Mouse (Mus musculus): ENCODE data around the gene BC017158. TPM values are rescaled to one million over a fixed set of nuclear protein-coding genes. Genes with fewer than 3 reads are reported as not detected.

The BC017158 gene
- polyA plus RNA-seq, 1 experiment from 2014 or later, result 33.6 TPM

DNA sequence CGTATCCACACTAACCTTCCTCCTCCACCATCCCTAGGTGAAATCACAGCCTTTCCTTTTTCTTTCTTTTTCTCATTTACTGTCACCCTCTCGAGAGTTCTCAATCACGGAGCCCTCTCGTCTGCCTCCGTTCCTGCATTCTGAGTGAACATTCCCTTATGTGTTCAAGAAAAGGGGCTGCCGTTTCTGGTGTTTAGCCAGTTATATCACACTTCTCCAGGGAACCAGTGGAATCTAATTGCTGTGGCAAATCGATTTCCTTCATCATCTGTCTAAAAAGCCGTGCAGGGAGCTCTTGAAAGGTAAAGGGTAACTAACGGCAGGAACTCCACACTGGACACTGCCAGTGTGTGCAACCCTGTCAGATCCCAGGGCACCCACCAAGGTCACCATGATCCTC is 33.0 kb upstream of the BC017158 start:
- Histone ChIP-seq H3K36me3 (ENCODE audit: control insufficient read depth, insufficient read depth, low read length) (no peaks in the 10 kb centered on the region), H3K4me1 (ENCODE audit: control insufficient read depth, insufficient read depth, low read length) (no peaks in the 10 kb centered on the region), H3K27ac (ENCODE audit: low read length) (no peak overlapping the region), H3K9ac (ENCODE audit: low read length) (no peak overlapping the region), H3K4me2 (ENCODE audit: low read depth, low read length) (no peak overlapping the region), H3K4me3 (replicated peaks; ENCODE audit: low read length) (no peak overlapping the region), H3K27me3 (ENCODE audit: control insufficient read depth, insufficient read depth, low read length) (no peaks in the 10 kb centered on the region), H3K9me3 (replicated peaks; ENCODE audit: control insufficient read depth, low read length) (no peaks in the 10 kb centered on the region)
- 62% methylated on average over 9 of the region's 9 CpGs for WGBS
- no peak for ATAC-seq (ENCODE audit: insufficient read depth, low FRiP score)

GRCm38 (mm10) chr7:128324977-128325376 is 27.0 kb upstream of the BC017158 start:
- no peak overlapping the region for H3K4me3 ChIP-seq (replicated peaks; ENCODE audit: low read length)
- H3K27me3 ChIP-seq (ENCODE audit: control insufficient read depth, insufficient read depth, low read length), result no peaks in the 10 kb centered on the region
- ATAC-seq (ENCODE audit: insufficient read depth, low FRiP score), result no peak
- H3K4me1 ChIP-seq (ENCODE audit: control insufficient read depth, insufficient read depth, low read length), result peaks cover 11% of the 10 kb centered on the region
- no peak overlapping the region for H3K4me2 ChIP-seq (ENCODE audit: low read depth, low read length)
- no peaks in the 10 kb centered on the region for H3K36me3 ChIP-seq (ENCODE audit: control insufficient read depth, insufficient read depth, low read length)
- H3K9ac ChIP-seq (ENCODE audit: low read length), result no peak overlapping the region
- no peak overlapping the region for H3K27ac ChIP-seq (ENCODE audit: low read length)
- H3K9me3 ChIP-seq (replicated peaks; ENCODE audit: control insufficient read depth, low read length), result no peaks in the 10 kb centered on the region
- WGBS, result 73% methylated on average over 1 of the region's 1 CpGs

GRCm38 (mm10) chr7:128321260-128321659 is 23.3 kb upstream of the BC017158 start:
- no peak overlapping the region for H3K9ac ChIP-seq (ENCODE audit: low read length)
- H3K36me3 ChIP-seq (ENCODE audit: control insufficient read depth, insufficient read depth, low read length), result no peaks in the 10 kb centered on the region
- H3K9me3 ChIP-seq (replicated peaks; ENCODE audit: control insufficient read depth, low read length), result no peaks in the 10 kb centered on the region
- H3K4me1 ChIP-seq (ENCODE audit: control insufficient read depth, insufficient read depth, low read length), result peaks cover 19% of the 10 kb centered on the region
- peak; percentile 86 for ATAC-seq (ENCODE audit: insufficient read depth, low FRiP score)
- 49% methylated on average over 7 of the region's 7 CpGs for WGBS
- no peak overlapping the region for H3K4me3 ChIP-seq (replicated peaks; ENCODE audit: low read length)
- no peaks in the 10 kb centered on the region for H3K27me3 ChIP-seq (ENCODE audit: control insufficient read depth, insufficient read depth, low read length)
- peak overlapping the region; percentile 79 for H3K27ac ChIP-seq (ENCODE audit: low read length)
- no peak overlapping the region for H3K4me2 ChIP-seq (ENCODE audit: low read depth, low read length)

GRCm38 (mm10) chr7:128320219-128320816 is 22.3 kb upstream of the BC017158 start:
- Histone ChIP-seq H3K4me3 (replicated peaks; ENCODE audit: low read length) (no peak overlapping the region), H3K27ac (ENCODE audit: low read length) (peak overlapping the region; percentile 79), H3K36me3 (ENCODE audit: control insufficient read depth, insufficient read depth, low read length) (no peaks in the 10 kb centered on the region), H3K4me2 (ENCODE audit: low read depth, low read length) (no peak overlapping the region), H3K27me3 (ENCODE audit: control insufficient read depth, insufficient read depth, low read length) (no peaks in the 10 kb centered on the region), H3K9me3 (replicated peaks; ENCODE audit: control insufficient read depth, low read length) (no peaks in the 10 kb centered on the region), H3K4me1 (ENCODE audit: control insufficient read depth, insufficient read depth, low read length) (peaks cover 19% of the 10 kb centered on the region), H3K9ac (ENCODE audit: low read length) (0 out of 2 replicates have a peak overlapping the region, but pooled peaks have one; percentile 7)
- no peak for ATAC-seq (ENCODE audit: insufficient read depth, low FRiP score)
- 65% methylated on average over 2 of the region's 2 CpGs for WGBS

DNA sequence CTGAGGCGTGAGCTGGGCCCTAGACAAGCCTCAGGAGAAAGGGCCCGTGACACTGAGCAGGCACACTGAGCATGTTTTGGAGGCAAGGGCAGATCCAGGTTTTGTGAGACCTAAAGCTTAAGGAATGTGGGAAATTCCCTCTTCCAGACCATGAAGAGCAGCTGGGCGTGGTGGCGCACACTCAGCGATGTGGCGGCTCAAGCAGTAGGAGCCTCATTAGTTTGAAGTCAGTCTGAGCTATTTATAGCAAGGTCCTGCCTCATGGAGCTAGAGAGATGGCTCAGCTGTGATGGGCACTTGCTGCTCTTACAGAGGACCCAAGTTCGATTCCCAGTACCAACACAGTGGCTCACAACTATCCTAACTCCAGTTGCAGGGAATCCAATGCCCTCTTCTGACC is 21.2 kb upstream of the BC017158 start:
- H3K36me3 ChIP-seq (ENCODE audit: control insufficient read depth, insufficient read depth, low read length), result no peaks in the 10 kb centered on the region
- WGBS, result 68% methylated on average over 7 of the region's 7 CpGs
- H3K9ac ChIP-seq (ENCODE audit: low read length), result no peak overlapping the region
- H3K27me3 ChIP-seq (ENCODE audit: control insufficient read depth, insufficient read depth, low read length), result no peaks in the 10 kb centered on the region
- no peaks in the 10 kb centered on the region for H3K9me3 ChIP-seq (replicated peaks; ENCODE audit: control insufficient read depth, low read length)
- H3K4me2 ChIP-seq (ENCODE audit: low read depth, low read length), result no peak overlapping the region
- H3K4me1 ChIP-seq (ENCODE audit: control insufficient read depth, insufficient read depth, low read length), result peaks cover 19% of the 10 kb centered on the region
- no peak overlapping the region for H3K27ac ChIP-seq (ENCODE audit: low read length)
- no peak overlapping the region for H3K4me3 ChIP-seq (replicated peaks; ENCODE audit: low read length)
- ATAC-seq (ENCODE audit: insufficient read depth, low FRiP score), result no peak

DNA sequence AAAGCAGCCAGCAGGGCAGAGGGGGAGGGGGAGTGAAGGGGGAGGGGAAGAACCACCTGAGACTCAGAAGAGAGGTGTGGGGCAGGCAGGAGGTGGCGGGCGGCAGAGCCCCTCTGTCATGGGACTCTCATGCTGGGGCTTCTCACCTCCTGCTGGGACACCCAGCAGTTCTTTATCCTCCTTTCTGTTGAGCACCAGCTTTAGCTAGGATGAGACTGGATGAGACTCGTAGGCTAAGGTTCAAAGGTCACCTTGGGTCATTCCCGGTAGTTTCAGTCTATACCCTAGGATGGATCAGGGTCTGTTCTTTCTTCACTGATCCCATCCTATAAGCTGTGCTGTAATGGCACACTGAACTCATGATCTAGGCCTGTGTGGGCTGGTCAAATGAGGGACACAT is 19.0 kb upstream of the BC017158 start:
- no peak overlapping the region for H3K4me2 ChIP-seq (ENCODE audit: low read depth, low read length)
- no peak overlapping the region for H3K9ac ChIP-seq (ENCODE audit: low read length)
- peaks cover 19% of the 10 kb centered on the region for H3K4me1 ChIP-seq (ENCODE audit: control insufficient read depth, insufficient read depth, low read length)
- H3K27ac ChIP-seq (ENCODE audit: low read length), result no peak overlapping the region
- H3K36me3 ChIP-seq (ENCODE audit: control insufficient read depth, insufficient read depth, low read length), result no peaks in the 10 kb centered on the region
- 60% methylated on average over 4 of the region's 4 CpGs for WGBS
- H3K9me3 ChIP-seq (replicated peaks; ENCODE audit: control insufficient read depth, low read length), result no peaks in the 10 kb centered on the region
- no peaks in the 10 kb centered on the region for H3K27me3 ChIP-seq (ENCODE audit: control insufficient read depth, insufficient read depth, low read length)
- no peak overlapping the region for H3K4me3 ChIP-seq (replicated peaks; ENCODE audit: low read length)
- no peak for ATAC-seq (ENCODE audit: insufficient read depth, low FRiP score)

DNA sequence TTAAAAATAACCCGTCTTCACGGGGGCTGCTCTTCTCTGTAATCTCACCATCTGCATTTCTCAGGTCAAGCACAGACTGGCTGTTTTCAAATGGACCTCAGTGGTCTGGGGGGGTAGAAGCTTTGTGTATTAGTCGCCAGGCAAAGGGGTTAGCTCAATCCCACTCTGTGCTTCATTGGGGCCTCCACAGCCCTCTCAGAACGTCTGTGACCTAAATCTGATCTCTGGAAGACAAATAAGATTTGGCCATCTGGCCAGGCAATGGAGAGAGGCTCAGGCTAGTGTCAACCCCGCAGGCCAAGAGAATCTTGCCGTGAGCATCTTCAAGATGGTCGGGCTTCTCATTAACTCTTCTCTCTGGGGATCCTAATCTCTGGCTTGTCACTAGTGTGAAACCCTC is 16.5 kb upstream of the BC017158 start:
- Histone ChIP-seq H3K27ac (ENCODE audit: low read length) (no peak overlapping the region), H3K4me2 (ENCODE audit: low read depth, low read length) (no peak overlapping the region), H3K4me1 (ENCODE audit: control insufficient read depth, insufficient read depth, low read length) (peaks cover 10% of the 10 kb centered on the region), H3K9me3 (replicated peaks; ENCODE audit: control insufficient read depth, low read length) (no peaks in the 10 kb centered on the region), H3K36me3 (ENCODE audit: control insufficient read depth, insufficient read depth, low read length) (no peaks in the 10 kb centered on the region), H3K27me3 (ENCODE audit: control insufficient read depth, insufficient read depth, low read length) (no peaks in the 10 kb centered on the region), H3K4me3 (replicated peaks; ENCODE audit: low read length) (no peak overlapping the region), H3K9ac (ENCODE audit: low read length) (no peak overlapping the region)
- 61% methylated on average over 7 of the region's 7 CpGs for WGBS
- ATAC-seq (ENCODE audit: insufficient read depth, low FRiP score), result no peak

DNA sequence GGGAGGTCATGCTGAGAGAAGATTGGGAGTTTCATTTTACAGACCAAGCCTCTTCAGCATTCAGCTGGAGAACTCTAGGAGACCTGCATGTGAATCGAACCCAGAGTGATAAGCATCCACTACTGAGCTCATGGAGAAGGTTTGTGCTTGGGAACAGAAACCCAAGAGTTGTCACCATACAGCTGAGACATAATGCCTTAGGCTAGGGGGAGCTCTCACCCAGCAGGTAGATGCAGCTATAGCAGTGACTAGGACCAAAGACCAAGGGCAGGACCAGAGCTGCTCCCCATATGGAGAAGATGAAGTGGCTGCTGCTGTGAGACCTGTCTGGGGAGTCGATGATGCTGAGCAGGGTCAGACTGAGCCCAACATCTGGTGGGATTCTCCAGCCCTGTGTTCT is 15.6 kb upstream of the BC017158 start:
- Histone ChIP-seq H3K27ac (ENCODE audit: low read length) (no peak overlapping the region), H3K36me3 (ENCODE audit: control insufficient read depth, insufficient read depth, low read length) (no peaks in the 10 kb centered on the region), H3K4me1 (ENCODE audit: control insufficient read depth, insufficient read depth, low read length) (peaks cover 10% of the 10 kb centered on the region), H3K27me3 (ENCODE audit: control insufficient read depth, insufficient read depth, low read length) (no peaks in the 10 kb centered on the region), H3K4me3 (replicated peaks; ENCODE audit: low read length) (no peak overlapping the region), H3K9me3 (replicated peaks; ENCODE audit: control insufficient read depth, low read length) (no peaks in the 10 kb centered on the region), H3K9ac (ENCODE audit: low read length) (no peak overlapping the region), H3K4me2 (ENCODE audit: low read depth, low read length) (no peak overlapping the region)
- ATAC-seq (ENCODE audit: insufficient read depth, low FRiP score), result no peak
- 86% methylated on average over 2 of the region's 2 CpGs for WGBS

DNA sequence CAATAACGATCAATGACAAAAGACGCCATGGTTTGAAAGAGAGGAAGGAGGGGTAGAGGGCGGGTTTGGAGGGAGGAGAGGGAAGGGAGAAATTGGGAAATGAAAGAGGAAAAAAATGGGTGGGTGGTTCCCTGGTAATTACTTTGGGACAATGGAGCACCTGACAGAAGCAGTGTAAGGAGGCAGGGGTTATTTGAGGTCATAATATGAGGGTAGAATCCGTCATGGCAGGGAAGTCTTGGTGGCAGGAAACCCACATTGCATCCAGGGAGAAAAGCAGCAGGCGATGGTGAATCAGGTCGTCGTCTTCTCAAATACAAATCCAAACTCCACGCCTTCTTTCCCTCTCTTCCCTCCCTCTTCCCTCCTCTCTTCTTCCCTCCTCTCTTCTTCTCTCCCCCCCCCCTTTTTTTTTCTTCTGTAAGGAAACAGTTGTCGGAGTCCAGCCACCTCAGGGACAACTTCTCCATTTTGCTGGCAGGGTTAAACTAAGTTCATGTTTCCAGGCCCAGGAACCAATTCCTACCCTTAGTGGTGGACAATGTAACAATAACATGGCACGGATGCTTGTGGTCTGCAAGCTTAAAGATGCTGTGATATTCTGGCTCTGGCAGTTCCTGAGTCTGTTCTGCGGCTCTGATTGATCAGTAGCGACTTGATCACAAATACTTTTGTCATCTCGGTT is 14.5 kb upstream of the BC017158 start:
- Histone ChIP-seq H3K4me2 (ENCODE audit: low read depth, low read length) (no peak overlapping the region), H3K9me3 (replicated peaks; ENCODE audit: control insufficient read depth, low read length) (no peaks in the 10 kb centered on the region), H3K27me3 (ENCODE audit: control insufficient read depth, insufficient read depth, low read length) (no peaks in the 10 kb centered on the region), H3K27ac (ENCODE audit: low read length) (no peak overlapping the region), H3K36me3 (ENCODE audit: control insufficient read depth, insufficient read depth, low read length) (no peaks in the 10 kb centered on the region), H3K4me1 (ENCODE audit: control insufficient read depth, insufficient read depth, low read length) (peaks cover 10% of the 10 kb centered on the region), H3K4me3 (replicated peaks; ENCODE audit: low read length) (no peak overlapping the region), H3K9ac (ENCODE audit: low read length) (no peak overlapping the region)
- ATAC-seq (ENCODE audit: insufficient read depth, low FRiP score), result no peak
- WGBS, result 73% methylated on average over 13 of the region's 13 CpGs

Measured in stomach, embryonic 16.5 days (tissue).